Mouse (Mus musculus): Measurements from ENCODE around the gene Ccdc138.
A peak's percentile ranks its signal among the peaks of the same experiment; 100 is the strongest.
"Not testable (repeated sequence)": the region's sequence is repeated elsewhere in the genome, so short reads cannot be mapped to it uniquely, and the experiment has no call there.

Gene Ccdc138

GRCm38 (mm10) chr10:58497320-58498284 lies at the start of gene Ccdc138:
Gene Ccdc138, plus strand, starts transcription at chr10:58497948.
- peak; percentile 82 for DNase-seq

GRCm38 (mm10) chr10:58451575-58451974 lies 46.2 kb upstream of the Ccdc138 start:
- DNase-seq, result no peak

GRCm38 (mm10) chr10:58452185-58452584 lies 45.6 kb upstream of the Ccdc138 start:
- DNase-seq, result no peak

GRCm38 (mm10) chr10:58459896-58460295 lies 37.9 kb upstream of the Ccdc138 start:
- no peak for DNase-seq

GRCm38 (mm10) chr10:58477086-58477755 lies 20.5 kb upstream of the Ccdc138 start:
- DNase-seq, result no peak

GRCm38 (mm10) chr10:58478071-58478578 lies 19.6 kb upstream of the Ccdc138 start:
- no peak for DNase-seq

GRCm38 (mm10) chr10:58479954-58480490 lies 17.7 kb upstream of the Ccdc138 start:
- no peak for DNase-seq

- DNase-seq, result no peak
Measured at GRCm38 (mm10) chr10:58491031-58491430, 6.7 kb upstream of the Ccdc138 start.

- DNase-seq, result no peak
Measured at GRCm38 (mm10) chr10:58495637-58496036, 2.1 kb upstream of the Ccdc138 start.

GRCm38 (mm10) chr10:58496732-58497131 lies 1.0 kb upstream of the Ccdc138 start:
- no peak for DNase-seq

GRCm38 (mm10) chr10:58498516-58498915 lies 768 bp downstream of the Ccdc138 start:
- no peak for DNase-seq

- no peak for DNase-seq
Measured at GRCm38 (mm10) chr10:58529358-58529757, 31.6 kb downstream of the Ccdc138 start.

GRCm38 (mm10) chr10:58530896-58531790 lies 33.4 kb downstream of the Ccdc138 start:
- DNase-seq, result no peak

GRCm38 (mm10) chr10:58532177-58532576 lies 34.4 kb downstream of the Ccdc138 start:
- no peak for DNase-seq

- DNase-seq, result not testable (repeated sequence)
Measured at GRCm38 (mm10) chr10:58536276-58536675, 38.5 kb downstream of the Ccdc138 start.

- DNase-seq, result no peak
Measured at GRCm38 (mm10) chr10:58540613-58541012, 42.9 kb downstream of the Ccdc138 start.

GRCm38 (mm10) chr10:58548739-58549138 lies 51.0 kb downstream of the Ccdc138 start:
- DNase-seq, result no peak

- no peak for DNase-seq
Measured at GRCm38 (mm10) chr10:58554693-58555387, 57.1 kb downstream of the Ccdc138 start.

GRCm38 (mm10) chr10:58559098-58559497 lies 61.4 kb downstream of the Ccdc138 start:
- DNase-seq, result peak; percentile 51 to 52

- peak; percentile 24 to 37 for DNase-seq
Measured at GRCm38 (mm10) chr10:58559901-58560300, 62.2 kb downstream of the Ccdc138 start.

GRCm38 (mm10) chr10:58560521-58560920 lies 62.8 kb downstream of the Ccdc138 start:
- DNase-seq, result no peak
